Mouse (Mus musculus) brain, embryonic 18.5 days (tissue): Measurements from ENCODE around the gene Gid8.

Experiments
- DNase-seq: peaks from one replicate; pipeline ENCODE4 v3.0.0-alpha.2; 2012; ENCODE audit warnings: low read depth, low spot score

Gid8 gene

DNA sequence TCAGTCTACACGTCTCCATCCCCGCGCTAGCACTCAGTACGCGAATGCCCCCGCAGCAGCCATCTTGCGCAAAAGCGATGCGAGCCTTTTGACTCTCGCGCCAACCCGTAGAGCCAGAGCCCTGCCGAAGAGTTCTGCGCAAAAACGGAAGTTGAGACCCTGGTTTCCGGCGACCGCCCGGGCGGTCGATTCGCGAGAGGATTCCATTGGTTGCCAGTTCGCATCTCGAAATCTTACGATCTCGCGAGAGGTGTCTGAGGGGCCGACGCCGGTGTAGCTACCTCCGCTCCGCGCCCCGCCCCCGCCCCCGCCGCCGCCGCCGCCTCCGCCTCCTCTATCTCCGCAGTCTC, at the start of gene Gid8, which contains the start of gene Dido1:
Gene Gid8 (plus strand): TSS at position 195 of the 350 bp plus-strand sequence.
Gene Dido1 (minus strand): TSS at position 77 of the 350 bp plus-strand sequence.
- peak; percentile 96 for DNase-seq

DNA sequence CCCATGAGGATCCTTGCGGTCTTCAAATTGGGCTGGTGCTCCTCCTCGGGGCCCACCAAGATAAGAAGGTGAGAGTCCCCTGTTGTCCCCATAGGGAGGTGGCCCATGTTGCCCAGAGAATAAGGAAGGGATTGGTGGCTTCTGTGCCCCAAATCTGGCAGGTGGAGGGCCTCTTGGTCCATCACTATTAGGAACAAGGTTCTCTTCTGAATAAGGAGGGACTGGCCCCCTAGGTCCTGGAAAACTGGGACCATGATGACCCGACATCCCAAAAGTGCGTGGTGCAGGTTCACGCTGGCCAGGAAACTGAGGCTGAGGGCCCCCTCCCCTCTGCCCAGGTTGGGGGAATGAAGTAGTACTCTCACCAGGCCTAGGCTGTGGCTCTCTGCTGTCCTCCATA, 49.4 kb upstream of the Gid8 start:
- no peak for DNase-seq

DNA sequence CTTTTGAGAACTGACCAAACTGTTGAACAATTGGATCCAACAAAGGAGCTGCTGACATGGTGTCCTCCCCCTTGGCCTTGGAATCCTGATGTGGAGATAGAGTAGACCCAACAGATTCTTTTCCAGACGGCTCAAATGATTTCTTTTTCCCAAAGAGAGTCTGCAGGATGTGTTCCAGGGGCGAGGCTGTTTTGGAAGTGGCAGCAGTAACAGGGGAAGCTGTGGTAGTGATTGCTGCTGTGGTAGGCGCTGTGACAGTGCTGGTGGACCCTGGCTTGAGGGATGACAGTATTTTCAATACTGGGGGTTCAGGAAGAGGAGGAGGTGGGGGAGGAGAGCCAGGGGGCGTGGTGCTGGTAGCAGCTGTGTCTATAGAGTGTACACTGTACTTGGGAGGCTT, 47.9 kb upstream of the Gid8 start:
- DNase-seq = no peak

DNA sequence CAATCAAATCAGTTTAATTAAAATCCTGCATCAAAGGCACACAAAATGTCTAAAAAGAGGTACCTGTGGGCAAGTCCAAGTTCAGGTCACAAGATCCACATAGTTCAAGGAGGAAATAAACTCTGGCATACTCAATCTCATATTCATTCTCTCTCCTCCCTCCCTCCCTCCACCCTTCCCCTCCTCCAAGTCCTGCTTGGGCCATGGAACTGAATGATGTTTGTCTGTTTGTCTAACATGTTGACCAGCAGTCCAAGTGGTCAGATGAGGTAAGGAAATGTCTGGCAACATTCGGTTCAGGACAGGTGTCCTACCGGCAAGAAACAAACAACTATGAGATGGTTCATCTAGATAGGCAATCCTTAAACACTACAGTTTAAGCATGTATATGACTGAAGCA, 33.2 kb upstream of the Gid8 start:
- no peak for DNase-seq

DNA sequence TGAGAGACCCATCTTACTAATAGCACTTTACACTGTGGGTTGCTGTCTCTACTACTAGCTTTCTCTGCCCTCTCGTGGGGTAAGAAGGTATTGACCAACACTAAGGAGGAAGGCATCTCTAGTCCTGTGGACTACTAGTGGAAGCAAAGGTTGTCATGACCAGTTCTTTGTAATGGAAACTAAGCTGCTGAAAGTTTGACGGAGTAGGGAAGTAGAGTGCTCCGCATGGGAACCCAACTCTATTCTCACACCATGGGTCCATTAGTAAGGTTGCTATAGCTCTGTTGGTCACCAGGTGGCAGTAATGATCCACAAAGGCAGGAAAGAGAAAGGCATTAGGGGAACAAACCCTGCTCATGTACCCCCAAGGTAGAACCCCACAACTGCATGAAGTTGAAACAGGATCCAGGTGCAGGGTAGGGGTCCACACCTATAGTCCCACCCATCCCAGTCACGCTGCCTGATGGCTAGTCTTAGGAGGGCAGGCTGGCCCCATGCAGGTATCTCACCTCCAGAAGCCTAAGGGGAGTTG, 31.2 kb upstream of the Gid8 start:
- no peak for DNase-seq

DNA sequence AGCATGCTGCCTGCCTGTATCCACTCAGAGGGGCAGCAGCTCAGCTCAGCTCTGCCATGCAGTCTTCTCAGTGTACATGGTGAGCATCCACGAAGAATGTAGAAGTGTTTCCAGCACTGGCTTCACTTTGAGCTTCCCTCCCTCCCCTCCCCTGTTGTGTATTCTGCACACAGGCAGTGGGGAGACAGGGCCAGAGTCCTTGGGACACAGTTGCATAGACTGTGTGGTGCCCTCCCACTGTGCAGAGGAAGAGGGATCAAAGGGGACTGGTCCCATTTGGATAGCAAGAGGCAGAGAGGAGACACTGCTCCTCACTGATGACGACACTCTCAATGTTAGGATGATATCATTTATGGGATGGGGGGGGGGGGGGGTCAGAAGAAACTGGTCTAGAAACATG, 28.7 kb upstream of the Gid8 start:
- DNase-seq = no peak

DNA sequence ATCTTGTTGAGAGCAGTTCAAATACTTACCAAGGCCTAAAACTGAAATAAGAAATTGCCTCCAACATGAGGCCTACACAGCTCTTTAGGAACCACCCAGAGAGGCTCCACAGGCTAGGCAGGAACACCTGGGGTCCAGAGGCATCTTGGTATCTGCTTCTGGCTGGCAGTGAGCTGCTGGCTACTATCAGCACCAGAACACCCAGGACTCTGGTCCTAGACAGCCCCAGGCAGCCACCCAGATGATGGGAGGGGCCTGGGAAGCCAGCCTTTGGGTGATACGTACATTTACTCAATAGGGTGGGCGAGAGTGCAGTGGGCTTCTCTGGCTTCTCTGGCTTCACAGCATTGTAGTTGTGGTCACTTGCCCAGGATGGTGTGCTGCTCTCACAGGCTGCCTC, 26.4 kb upstream of the Gid8 start:
- DNase-seq = no peak

DNA sequence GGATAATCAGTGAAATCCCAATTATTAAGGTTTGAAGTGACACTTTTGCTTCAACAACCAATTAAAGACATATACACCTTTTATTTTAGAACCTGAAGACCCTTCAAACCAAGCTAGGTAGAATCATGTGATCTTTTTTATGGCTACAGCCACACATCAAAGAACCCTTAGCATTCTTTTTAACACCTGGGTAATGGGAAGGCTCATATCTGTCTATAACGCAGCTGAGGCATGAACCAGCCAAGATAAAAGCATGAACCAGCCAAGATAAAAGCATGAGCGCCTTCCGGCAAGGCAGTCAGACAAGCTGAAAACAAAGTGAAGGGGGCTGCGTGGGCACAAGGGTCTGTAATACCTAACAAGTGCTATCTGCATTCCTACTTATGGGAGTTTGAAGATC, 25.9 kb upstream of the Gid8 start:
- DNase-seq = no peak

DNA sequence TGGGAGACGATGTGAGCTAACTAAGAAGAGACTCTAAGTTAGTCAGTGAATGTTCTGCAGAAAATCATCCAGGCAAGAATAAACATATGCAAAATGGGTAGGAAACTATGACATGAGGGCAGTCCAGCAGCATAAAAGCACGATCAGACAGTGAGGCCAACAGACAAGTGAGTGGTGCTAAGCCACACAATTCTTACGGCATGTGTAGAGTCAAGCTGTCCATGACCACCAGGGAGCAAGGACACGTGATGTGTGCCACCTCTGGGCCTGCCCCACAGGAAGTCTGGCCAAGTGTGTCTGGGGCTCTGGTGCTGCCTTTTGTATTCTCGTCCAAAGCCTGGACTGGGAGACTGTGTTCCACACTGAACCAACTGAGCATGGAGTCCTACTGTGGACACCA, 20.1 kb upstream of the Gid8 start:
- DNase-seq = no peak

DNA sequence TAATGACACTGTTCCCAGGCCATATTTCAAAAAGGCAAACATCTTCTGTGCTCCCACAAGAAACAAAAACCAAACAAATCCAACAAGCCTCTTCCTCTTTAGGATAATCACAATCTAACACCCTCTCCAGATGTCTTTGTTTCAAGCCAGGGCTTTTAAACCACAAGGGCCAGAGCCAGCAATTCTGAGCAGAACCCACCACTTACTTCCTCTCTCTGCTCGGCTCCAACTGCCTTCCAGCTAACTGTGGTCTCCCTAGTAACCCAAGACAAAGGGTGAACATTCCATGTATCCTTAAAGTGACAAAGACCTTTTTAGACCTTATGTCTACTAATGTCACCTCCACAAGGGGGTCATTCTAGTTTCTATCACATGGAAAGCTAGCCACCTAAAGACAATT, 17.3 kb upstream of the Gid8 start:
- no peak for DNase-seq

DNA sequence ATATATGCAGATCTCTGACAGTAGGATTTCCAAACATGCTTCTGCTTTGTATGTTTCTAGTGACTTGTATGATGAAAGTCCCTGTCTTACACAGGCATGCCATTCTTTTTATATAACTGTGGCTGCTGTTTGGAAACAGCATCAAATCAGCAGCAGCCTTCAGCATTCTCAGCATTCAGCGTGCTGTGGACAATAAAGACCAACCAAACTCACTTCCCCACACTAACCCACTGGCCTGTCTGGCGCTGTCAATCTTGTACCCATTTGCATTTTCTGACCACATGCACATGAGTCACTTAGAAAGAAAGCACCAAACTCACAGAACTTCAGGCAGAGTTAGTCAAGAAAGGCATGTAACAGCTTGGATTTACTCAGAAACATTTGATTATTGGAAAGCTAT, 14.7 kb upstream of the Gid8 start:
- no peak for DNase-seq

DNA sequence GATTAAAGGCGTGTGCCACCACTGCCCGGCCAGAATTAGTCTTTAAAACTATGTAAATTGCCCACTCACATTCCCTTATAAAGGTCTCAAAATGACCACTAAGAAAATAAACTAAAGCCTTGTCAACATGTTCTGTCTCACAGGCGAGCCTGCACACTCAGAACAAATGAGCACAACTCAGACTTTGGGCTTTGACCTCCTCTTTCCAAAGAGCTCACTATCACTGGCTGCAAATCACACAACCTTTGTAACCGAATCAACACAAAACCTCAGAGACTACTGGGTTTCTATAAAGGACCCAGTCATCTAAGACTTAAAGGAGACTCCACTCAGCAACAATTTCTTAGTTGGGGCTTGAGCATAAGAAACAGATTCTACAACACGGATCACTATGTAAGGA, 9.5 kb upstream of the Gid8 start:
- DNase-seq = no peak

DNA sequence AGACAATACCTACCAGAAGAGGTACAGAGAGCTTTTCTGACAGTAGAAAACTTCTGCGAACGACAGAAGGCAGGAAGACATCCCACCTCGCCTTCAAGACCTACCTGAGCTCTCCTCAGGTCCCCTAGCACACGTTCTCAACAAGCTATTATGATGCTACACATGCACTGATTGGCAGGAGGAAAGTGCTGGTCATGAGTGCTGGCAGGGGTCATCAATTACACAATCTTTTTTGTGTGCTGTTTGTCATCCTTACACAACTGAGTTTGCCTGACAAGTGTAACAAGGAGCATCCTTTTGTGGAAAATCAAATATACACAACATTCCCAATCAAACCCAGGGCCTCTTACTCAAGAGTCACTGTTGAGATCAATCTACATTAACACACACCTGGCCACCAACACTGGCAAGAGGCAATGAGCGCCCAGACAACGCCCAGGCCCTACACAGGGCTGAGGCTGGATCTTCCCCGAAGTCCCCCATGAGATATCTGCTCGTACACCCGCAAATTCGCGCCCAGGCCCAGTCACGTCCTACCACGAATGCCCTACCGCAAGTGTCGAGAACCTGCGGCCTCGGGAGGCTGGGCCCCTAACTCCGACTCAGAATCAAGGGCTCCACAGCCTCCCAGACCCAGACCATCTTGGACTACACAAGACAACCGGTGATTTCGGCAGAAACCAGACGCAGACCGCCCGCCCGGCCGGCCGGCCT, 8.7 kb upstream of the Gid8 start:
- no peak for DNase-seq

DNA sequence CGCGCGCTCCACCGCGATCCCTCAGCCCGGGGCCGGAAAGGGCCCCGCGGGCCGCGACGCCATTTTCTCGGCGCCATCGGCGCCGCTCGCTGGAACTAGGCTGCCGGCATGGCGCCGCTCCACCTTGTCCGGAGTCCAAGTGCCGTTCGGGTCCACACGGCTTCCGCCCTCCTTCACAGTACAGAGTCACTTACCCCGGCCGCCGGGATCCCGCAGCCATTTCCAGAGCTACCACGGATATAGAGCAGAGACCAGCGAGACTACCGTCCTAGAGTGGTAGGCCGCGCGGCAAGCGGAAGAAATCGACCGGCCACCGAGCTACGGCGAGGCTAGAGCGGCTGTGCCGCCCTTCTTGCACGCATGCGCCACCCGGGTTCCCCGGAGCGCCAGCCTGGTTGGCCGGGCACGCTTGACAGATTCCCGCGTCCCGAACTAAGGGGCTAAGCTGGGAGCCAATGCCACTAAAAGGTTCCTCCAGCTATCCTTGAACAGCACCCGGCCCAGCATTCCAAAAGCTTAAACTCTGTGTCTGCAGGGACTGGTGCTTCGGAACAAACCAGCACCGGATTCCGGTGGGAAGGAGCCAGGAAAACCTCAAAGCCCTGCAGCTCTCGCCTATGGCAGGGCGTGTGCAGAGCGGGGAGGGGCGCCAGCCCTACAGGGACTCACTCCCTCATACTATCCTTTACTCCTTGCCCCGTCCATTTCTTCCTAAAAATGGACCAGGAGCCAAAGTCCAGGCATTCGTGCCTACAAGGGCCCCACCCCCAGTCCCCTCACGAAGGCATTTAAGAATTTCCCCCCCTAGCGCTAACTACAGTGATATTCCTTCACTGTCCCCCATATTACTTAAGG, 7.9 kb upstream of the Gid8 start:
- DNase-seq = peak; percentile 87

DNA sequence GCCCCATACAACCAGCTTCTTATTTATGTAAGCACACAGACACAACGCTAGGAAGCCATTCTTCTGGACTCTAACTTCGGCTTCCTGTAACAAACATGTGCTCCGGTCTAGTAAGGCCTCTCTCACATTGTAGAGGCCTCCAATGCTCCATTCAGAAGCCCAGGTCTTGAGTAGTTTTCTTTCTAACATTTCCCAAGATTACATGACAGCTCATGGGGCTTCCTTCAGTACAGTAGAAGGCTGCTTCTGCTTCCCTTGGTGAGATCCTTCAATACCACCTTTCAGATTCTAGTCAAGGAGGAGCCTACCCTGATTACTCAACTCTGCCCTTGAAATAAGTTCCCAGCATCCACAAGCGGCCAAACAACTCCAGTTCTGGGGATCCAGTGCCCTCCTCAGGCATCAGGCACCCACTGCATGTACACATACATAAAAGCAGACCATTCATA, 7.2 kb upstream of the Gid8 start:
- no peak for DNase-seq

DNA sequence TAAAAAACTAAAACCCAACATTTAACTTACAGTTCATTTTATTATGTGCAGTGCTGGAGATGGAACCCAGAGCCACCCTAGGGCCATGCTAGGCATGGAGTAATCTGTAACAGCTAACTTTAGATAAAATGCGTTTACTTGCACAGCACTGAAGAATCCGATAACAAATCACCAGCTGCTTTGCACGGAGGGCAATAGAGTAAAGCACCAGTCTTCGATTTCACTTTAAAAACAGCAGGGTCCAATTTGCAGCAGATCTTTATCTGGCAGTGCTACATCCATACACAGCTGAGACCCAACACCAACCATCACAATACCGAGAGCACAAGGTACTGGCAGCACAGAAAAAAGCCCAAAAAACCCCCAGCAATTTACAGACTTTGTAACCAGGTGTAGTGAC, 6.7 kb upstream of the Gid8 start:
- DNase-seq = no peak

DNA sequence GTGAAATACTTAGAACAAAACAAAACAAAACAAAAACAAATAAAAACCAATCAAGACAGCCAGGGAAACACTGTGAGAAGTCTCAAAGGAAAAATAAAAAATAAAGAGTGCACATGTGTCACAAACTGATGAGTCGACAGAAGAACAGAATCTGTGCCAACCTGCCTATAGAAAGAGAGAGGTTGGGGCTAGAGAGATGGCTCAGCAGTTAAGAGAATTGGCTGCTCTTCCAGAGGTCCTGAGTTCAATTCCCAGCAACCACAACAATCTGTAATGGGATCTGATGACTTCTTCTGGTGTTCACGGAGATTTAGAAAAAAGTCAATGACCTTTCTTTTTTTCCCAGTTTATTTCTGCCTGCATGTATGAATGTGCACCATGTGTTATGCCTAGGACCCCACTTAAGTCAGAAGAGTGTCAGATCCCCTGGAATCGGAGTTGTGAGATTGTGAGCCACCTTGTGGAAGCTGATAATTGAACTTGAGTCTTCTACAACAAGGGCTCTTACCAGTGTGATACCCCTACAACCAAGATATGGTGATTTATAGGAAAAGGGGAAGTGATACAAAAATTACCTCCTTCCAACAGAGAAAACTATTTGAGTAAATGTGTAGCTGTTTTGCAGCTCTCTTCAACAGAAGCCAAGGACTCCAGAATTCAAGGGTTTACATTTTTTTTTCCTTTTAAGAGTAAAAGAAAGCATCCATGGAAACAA, 6.1 kb upstream of the Gid8 start:
- DNase-seq = no peak

DNA sequence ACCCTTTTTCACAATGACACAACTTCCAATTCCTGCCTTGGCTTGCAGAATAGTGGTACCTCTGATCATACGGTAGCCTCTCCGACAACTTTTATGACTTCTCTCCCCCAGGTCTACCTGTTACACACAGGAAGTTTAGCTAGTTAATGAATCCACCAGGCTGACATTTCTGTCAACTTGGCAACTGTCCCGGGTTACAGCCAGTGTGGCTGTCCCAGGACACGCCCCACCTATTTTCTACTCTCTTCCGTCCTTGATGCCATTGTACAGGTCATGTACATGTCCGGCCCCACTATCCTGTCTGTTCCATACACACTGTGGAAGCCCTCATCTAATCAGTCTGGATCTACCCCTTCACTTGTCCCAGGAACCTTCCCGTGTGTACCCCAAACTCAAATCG, 5.3 kb upstream of the Gid8 start:
- no peak for DNase-seq

DNA sequence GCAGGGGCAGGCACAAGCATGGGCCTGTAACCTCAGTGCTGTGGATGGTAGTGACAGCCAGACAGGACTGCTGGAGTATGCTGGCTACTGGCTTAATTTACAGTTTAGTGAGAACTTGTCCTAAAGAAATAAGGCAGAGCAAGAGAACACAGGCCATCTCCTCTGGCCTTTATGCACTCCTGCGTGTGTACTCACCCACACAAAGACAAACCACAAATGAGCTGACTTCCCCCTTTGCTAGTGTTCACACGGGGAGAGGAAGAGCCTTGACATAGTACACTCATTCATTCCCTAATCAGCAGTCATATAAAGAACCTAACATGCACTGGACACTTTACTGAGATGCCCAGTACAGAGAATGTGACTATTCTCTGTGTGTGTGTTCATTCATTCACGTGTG, 4.9 kb upstream of the Gid8 start:
- DNase-seq = no peak

DNA sequence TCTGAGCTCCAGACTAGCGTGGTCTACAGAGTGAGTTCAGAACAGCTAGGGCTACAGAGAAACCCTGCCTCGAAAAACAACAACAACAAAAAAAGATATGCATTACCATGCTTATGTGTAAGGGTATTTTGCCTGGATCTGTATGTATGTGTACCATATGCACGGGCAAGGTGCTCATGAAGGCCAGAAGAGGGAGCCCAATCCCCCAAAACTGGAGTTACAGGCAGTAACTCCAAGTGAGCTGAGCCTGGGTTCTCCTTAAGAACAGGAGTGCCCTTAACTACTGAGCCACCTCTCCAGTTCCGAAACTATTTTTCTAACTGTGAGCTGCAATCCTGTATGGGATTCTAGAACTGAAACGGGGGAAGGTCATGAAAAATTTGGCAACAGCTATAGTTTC, 3.9 kb upstream of the Gid8 start:
- no peak for DNase-seq

DNA sequence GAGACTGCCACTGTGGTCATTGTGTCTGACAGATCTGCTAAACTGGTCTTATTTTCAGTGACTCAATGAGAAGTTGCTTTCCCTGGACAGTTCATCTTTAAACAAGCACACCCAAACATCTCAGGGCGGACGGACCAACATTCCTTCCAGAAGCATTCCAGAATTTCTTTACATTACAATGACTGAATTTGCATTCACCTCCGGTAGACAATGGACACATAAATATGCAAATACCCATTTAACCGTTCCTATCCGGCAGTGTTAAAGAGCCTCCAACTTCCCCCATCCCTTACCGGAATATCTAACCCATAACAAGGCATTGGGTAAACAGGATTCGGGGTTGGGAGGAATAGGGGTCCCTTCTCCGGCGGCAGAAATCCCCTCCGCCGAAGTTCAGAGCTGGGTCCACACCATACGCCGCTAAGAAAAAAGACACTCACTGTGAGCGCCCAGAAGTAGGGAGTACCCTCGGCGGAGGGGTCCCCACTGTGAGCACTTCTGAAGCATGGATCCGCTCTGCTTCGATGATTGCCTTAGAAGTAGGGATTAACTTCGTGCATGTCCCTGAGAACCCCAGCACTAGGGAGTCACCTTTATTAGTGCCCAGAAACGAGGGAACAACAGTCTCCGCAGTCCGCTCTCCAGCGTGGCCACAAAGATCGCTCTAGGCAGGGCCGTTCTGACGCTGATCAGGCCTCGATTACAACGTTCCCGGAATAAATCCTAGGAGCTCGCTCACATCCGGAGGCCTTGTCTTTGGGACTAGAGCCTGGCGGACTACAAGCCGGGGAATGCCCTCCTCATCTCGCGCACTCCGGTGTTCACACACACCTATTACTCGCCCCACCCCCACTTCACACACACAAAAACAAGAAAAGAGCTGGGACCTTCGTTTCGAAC, 644 bp upstream of the Gid8 start:
- DNase-seq = no peak
